Mouse (Mus musculus): ENCODE data around the gene Frmd8.
A peak's percentile ranks its signal among the peaks of the same experiment; 100 is the strongest.

The Frmd8 gene

GRCm38 (mm10) chr19:5874969-5875480 lies at the start of gene Frmd8:
Frmd8 (minus strand) TSS chr19:5875274.
- DNase-seq, result peak; percentile 94 to 96

GRCm38 (mm10) chr19:5924713-5925093 lies 49.6 kb upstream of the Frmd8 start, which contains the start of gene Cdc42ep2:
Cdc42ep2 (minus strand) TSS chr19:5924816.
- DNase-seq, result peak; percentile 96 to 98

GRCm38 (mm10) chr19:5923990-5924712 lies 49.1 kb upstream of the Frmd8 start:
- DNase-seq, result peak; percentile 90 to 94

- DNase-seq, result no peak
These were observed 47.9 kb upstream of the Frmd8 start for GRCm38 (mm10) chr19:5922963-5923362.

- no peak for DNase-seq
These were observed 47.3 kb upstream of the Frmd8 start for GRCm38 (mm10) chr19:5922119-5922942.

GRCm38 (mm10) chr19:5921715-5922114 lies 46.6 kb upstream of the Frmd8 start:
- DNase-seq, result no peak

GRCm38 (mm10) chr19:5913007-5913719 lies 38.1 kb upstream of the Frmd8 start, which contains the start of gene Dpf2:
Dpf2 (minus strand) TSS chr19:5913010.
- DNase-seq, result no peak

GRCm38 (mm10) chr19:5912103-5913006 lies 37.3 kb upstream of the Frmd8 start:
- peak; percentile 99 to 100 for DNase-seq

- no peak for DNase-seq
These were observed 36.5 kb upstream of the Frmd8 start for GRCm38 (mm10) chr19:5911430-5912102.

- DNase-seq, result no peak
These were observed 35.1 kb upstream of the Frmd8 start for GRCm38 (mm10) chr19:5910221-5910620.

- DNase-seq, result no peak
These were observed 32.2 kb upstream of the Frmd8 start for GRCm38 (mm10) chr19:5907275-5907674.

- DNase-seq, result peak; percentile 96 to 99
These were observed 19.1 kb upstream of the Frmd8 start, which contains the start of gene Tigd3 for GRCm38 (mm10) chr19:5894002-5894678. Tigd3 (minus strand) TSS chr19:5894149.

- no peak for DNase-seq
These were observed 18.4 kb upstream of the Frmd8 start for GRCm38 (mm10) chr19:5893282-5894001.

- DNase-seq, result no peak
These were observed 17.7 kb upstream of the Frmd8 start for GRCm38 (mm10) chr19:5892735-5893134.

GRCm38 (mm10) chr19:5892262-5892661 lies 17.2 kb upstream of the Frmd8 start:
- no peak for DNase-seq

GRCm38 (mm10) chr19:5891521-5892258 lies 16.6 kb upstream of the Frmd8 start:
- no peak for DNase-seq

- DNase-seq, result no peak
These were observed 14.1 kb upstream of the Frmd8 start for GRCm38 (mm10) chr19:5889211-5889610.

GRCm38 (mm10) chr19:5887234-5887815 lies 12.3 kb upstream of the Frmd8 start:
- no peak for DNase-seq

GRCm38 (mm10) chr19:5885838-5886237 lies 10.8 kb upstream of the Frmd8 start:
- DNase-seq, result no peak
